Mouse (Mus musculus) layer of hippocampus, postnatal 36 days (tissue): ENCODE results near the gene Itga6. TPM values are rescaled to one million over a fixed set of nuclear protein-coding genes. Genes with fewer than 3 reads are reported as not detected.
"Not testable (repeated sequence)": the region's sequence is repeated elsewhere in the genome, so short reads cannot be mapped to it uniquely, and the experiment has no call there.

Experiments used
- DNase-seq, 2 experiments: peaks; one replicate each; pipeline ENCODE4 v3.0.0; 2022
- total RNA-seq, 2 experiments: library from RNA; stranded (reverse); gene quantifications; 2 replicates each; pipeline ENCODE4 v1.2.3; 2021

Gene Itga6
- 10 to 100 TPM; 28.2 to 30.5 TPM for total RNA-seq

DNA sequence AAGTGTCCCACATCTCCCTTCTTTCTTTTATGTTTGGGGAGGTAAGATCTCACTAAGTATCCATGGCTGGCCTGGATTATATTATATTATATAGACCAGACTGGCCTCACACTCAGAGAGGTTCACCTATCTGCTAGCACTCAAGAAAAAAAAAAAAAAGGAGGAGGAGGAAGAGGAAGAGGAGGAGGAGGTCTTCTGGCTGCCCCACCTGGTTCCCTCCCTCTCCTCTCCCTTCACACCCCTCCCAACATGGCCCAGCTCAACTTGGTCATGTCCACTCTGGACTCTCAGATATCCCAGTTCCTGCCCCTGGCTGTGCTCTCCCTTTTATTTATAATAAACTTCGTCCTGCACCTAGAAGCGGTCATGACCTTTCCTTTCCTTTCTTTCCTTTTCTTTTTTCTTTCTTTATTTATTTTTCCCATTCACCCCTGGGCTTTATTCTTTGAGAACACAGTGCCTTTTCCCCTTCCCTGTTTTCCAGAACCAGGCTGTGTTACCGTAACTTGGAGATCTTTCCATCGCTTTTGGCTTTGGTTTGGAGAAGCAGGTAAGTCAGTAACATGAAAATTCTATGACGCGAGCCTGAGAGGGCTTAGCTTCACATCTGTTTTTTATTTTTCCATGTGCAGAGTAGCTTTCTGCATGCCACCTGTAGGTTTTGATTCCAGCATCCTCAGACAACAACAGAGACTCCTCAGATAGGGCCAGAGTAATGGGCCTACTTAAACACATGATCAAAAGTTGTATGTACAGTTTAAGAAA, at the start of gene Itga6:
Gene Itga6, plus strand, starts transcription at position 7 of the 765 bp plus-strand sequence.
- no peak for DNase-seq

DNA sequence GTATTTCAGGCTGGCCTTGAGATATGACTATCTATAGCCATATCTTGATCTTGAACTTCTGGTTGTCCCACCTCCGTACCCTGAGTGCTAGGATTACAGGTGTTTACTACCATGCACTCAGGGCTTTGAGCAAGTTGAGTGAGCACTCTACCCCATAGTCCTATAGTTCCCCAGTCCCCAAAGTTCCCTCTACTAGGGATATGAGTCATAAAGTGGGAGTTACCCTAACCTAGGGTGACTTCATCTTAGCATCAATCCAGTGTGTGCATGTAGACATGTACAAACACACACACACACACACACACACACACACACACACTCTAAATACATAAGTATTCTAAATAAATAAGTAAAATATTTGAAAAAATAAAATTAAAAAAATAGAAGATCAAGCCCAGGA, 48.6 kb upstream of the Itga6 start:
- no peak for DNase-seq

DNA sequence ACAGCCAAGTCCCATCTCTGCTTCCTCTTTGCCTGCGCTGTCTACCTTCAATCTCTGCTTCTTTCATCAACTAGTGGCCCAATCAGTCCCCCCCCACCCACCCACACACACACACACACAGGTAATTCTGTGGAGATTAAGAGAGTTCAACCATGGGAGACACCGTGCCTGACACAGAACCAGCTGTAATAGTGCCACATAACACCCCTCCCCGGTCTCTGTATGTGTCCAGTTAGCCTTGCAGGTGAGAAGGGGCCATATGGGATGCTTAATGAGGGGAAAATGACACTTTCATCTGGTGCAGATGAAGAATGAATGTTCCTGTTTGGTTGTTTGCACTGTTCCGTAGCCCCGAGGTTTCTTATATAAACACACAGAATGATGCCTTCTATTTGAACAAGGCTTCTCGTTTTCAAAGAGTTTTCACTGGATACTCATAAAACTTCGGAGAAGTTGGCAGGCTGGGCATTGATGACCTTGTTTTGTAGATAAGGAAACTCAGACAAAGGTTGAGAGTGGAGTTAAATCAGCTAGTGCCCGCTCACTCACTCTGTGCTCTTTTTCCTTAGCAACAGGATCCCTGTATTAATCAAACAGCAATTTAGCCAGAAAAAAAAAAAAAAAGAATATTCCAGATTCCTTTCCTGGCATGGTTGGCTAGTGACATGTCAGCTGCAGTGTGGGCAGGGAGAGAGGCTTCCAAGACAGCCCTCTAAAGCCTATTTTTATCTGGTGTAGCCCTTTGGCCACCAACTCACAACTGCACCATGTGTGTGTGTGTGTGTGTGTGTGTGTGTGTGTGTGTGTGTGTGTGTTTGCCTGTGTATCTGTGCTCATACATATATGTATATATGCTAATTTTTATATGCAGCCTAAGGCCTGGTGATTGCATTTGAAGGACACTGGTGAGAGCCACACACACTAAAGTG, 47.7 kb upstream of the Itga6 start:
- DNase-seq: no peak

DNA sequence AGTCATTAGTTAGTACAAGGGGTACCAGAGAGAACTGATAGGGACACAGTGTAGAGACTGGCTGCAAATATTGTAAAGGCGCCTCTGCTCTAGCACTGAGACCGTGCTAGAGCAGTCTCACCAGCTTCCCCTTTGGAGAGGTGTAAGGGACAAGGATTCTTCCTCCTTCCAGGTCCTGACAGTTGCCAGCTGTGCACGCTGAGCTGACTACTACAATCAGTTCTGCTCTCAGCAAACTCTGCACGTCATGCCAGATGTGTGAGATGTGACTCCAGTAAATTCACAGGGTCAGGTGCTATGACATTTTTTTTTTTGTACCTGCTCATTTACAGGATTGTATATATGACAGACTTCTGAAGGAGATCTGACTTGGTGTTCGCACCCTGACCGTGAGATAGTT, 47.0 kb upstream of the Itga6 start:
- no peak for DNase-seq

DNA sequence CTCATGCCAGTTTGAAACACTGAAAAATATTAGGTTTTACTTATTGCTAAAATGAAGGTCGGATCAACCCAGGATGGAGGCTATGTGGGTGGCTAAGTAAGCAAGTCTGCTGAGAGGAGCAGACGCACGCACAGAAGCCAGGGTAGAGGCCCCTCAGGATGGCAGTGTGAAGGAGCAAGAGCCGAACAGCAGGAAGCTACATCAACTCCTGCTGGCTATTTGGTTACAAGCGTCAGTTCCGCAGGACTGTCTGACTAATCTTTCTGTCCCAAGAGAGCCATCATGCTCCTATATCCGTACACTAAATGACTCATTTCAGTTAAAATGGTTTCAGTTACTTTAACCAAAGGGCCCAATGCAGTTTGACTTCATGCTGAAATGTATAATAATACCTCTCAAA, 46.5 kb upstream of the Itga6 start:
- no peak for DNase-seq

DNA sequence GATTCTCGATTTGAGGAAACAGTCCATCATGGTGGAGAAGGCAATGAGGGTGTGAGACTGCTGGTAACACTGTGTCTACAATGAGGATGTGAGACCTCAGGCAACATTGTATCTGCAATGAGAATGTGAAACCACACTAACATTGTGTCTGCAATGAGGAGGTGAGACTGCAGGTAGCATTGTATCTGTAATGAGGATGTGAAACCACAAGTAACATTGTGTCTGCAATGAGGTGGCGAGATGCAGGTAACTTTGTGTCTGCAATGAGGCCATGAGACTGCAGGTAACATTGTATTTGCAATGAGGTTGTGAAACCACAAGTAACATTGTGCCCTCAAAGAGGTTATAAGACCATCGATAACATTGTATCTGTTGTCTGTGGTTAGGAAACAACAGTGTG, 44.1 kb upstream of the Itga6 start:
- no peak for DNase-seq

DNA sequence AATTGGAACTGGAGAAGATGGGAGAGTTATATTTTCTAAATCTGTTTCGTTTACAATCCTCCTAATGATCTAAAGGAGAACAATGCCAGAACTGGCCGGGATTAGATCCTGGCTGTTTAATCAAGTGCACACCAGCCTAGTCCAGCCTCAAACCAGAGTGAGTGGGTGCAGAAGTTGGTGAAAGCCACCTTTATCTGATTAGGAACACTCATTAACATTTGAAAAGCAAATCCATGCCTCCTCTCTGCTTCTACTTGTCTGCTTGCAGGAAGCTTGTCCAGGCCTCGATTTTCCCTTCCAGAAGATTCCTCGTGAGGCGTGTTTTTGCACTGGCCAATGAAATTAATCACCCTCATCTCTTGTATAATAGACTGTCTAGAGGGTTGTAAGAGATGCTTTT, 41.1 kb upstream of the Itga6 start:
- no peak for DNase-seq

DNA sequence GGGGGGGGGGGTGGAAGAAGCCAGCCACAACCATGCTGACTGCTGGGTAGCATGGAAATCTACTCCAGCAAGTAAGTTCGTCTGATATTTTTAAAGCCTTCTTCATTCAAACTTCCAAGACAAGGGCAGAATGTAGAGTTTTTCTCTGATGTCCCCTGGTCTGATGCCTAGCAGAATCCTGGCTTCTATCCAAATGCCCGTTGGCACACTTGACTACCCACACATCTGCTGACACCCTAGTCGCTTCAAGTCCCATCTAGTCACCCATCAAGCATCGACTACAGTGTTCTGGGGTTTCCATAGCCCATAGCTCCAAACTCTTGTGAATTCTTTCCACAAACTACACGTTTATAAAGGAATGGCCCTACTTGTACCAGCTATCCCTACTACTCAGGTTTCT, 36.5 kb upstream of the Itga6 start:
- DNase-seq: no peak

DNA sequence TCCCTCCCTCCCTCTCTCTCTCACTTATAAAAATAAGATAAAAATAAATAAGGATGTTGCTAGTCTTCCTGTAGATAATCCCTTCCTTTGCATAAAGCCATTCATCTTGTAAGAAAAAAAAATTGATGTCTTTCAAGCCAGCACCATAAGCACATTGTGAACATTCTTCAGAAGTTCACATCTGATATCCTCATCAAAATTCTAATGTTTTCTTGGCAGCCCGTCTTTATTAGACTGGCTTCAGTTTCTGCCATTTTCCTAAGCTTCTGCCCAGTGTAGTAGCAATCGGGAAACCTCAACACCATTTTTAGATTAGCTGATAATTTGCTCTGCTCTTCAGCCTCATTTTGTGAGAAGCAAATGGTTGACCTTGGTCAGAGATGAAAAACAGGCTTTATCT, 33.8 kb upstream of the Itga6 start:
- no peak for DNase-seq

DNA sequence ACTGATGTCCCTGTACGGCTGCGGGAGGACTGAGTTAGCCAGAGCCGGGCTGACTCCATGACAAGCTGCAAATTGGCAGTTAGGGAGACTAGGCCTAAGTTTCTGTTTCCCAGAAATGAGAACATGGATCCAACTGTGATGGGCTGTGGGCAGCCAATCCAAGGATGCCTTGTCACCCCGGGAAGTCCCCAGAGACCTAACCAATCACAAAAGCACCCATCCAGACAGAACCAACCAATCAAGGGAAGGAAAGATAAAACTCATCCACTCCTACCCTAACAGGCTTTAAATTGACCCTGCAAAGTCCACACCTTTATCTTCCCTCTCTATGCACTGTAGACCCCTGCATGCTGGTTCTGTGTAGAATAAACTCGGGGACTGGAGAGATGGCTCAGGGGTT, 31.0 kb upstream of the Itga6 start:
- DNase-seq: no peak

DNA sequence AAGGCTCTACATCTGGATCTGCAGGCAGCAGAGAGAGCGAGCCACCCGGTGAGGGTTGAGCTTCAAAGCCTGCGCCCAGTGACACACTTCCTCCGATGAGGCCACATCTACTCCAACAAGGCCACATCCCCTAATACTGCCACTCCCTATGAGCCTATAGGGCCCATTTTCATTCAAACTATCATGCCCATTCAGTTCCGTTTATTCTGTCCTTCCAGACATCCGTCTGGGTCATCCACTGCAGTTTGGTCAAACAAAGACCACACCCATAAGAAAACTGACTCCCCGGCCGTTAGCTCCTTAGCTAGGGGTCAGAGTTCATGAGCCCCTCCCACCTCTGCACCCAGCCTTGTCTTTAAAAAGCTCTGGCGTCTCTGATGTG, 26.4 kb upstream of the Itga6 start:
- no peak for DNase-seq

DNA sequence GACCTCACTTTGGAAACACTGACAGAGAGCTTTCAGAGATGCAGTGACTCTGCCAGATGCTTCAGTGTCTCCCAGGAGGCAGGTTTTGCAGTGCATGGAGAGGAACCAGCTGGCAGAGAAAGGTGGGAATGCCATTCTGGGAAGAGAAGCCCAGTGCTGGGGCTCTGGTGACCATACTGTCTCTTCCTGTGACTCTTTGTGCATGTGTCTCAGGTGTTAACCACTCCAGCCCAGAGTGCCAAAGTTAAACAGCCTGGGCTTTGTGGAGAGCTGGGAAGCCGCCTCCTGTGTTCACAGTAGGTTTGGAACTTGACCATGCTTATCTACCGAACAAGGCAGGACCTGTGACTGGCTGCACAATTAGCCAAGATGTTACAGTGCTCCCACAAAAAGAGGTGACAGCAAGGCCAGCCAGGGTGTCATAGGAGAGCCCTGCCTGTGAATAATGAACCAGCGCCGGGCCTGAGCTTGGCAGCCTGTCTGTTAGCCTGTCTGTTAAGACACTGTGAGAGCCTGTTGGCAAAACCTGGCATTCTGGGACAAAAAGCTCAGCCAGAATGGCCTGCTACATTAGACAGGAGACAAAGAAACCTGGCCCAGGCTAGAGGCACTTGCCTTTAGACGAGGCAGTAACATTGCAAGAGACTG, 25.9 kb upstream of the Itga6 start:
- no peak for DNase-seq

DNA sequence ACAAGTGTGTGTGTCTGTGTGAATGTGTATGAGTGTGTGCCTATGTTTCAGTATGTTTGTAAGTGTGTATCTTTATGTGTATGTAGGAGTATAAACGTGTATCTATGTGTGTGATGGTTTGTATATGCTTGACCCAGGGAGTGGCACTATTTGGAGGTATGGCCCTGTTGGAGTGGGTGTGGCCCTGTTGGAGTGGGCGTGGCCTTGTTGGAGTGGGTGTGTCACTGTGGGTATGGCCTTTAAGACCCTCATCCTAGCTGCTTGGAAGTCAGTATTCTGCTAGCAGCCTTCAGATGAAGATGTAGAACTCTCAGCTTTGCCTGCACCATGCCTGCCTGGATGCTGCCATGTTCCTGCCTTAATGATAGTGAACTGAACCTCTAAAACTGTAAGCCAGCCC, 24.9 kb upstream of the Itga6 start:
- not testable (repeated sequence) for DNase-seq

DNA sequence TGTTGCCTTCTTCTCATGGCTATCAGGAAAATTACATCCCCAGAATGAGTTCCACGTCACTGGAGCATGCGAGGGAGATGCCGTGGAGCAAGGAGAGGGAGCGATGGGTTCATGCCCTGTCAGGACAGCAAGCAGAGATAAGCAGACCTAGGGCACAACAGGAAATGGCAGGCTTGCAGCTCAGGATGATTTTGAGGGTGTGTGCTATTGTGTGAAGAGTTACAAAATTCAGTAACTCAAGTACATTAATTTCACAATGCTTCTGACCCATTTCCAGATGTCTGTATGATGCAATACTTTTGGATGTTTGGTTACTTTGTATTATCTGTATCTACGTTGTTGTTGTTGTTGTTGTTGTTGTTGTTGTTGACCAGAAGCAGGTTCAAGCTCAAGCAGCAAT, 22.5 kb upstream of the Itga6 start:
- no peak for DNase-seq

DNA sequence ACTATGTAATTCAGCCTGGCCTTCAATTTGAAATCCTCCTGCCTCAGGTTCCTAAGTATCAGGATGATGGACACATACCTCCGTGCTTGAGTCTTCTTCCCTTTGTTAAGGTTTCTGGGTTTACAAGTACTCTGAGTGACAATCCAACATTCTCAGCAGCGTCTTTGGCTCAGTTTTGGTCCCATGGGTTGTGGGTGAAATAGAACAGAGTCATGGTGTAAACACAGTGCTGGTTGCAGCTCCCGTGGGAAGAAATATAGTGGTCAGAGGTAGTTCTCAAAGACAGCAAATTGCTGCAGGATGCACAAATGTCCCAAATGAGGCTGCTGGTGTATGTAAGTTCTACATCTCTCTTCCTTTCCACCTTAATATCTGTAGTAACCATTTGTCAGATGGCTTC, 21.8 kb upstream of the Itga6 start:
- DNase-seq: no peak

DNA sequence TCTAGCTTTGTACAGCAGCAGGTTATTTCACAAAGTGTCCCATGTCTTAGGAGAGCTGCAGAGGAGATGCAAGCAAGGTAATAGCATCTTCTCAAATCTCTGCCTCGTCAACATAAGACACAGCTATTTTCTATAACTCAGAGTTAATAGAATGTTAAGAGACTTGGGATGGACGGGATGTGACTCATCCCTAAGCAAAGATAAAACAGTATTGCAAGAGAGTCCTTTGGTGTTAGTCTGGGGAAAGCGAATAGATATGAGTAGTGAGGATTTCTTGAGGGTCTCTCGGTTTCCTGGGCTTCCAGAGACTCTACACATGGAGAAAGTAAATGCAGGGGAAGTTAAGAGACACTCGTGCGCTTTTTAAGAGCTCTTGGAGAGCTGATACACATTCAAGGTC, 21.4 kb upstream of the Itga6 start:
- DNase-seq: no peak

DNA sequence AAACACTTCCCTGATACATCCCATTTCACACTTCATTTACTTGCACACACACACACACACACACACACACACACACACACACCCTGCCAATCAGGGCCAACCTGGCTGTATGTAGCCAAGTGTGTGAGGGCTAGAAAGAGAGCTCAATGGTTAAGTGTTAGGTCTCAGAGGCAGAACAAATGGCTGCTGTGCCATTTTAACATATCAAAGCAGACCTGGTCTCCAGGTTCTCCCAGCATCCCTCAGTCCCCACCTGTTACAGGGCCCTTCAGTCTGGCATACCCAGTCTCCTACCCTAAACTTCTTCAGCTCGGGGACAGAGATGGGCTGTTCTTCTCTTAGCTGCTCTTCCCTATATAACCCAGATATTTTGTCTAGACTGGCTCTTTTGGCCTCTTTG, 20.0 kb upstream of the Itga6 start:
- no peak for DNase-seq

DNA sequence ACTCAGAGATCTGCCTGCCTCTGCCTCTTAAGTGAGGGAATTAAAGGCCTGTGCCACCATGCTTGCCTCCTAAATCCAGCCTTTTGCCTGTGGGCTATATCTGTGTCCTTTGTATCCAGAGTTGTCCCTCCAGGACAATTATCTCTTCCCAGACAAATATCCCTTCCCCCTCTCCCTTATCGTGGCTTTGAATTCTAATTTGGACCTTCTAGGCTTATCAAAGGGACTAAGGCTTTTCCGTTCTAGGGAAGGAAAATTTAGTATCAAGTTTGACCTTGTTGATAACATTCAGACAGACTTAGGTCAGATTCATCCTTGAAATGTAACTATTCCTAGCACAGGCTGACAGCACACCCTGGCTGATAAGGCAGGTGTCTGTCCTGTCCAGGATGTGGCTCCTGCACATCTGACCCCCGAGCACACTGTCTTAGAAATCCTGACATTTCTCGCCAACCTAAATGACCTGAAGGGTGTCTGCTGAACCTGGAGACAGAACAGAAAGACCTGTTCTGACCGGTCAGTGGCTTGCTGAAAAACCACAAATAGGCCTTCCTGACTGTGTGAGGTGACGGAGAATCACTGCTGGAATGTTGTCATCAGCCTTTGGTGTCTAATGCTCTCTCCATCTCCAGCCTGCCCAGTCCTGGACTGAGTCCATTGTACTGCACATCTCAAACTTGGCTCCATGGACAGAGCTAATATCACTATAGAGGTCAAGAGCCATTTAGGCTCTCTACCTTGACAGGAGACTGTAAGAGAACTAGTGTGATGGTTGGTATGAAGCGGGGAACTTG, 18.3 kb upstream of the Itga6 start:
- DNase-seq: no peak

DNA sequence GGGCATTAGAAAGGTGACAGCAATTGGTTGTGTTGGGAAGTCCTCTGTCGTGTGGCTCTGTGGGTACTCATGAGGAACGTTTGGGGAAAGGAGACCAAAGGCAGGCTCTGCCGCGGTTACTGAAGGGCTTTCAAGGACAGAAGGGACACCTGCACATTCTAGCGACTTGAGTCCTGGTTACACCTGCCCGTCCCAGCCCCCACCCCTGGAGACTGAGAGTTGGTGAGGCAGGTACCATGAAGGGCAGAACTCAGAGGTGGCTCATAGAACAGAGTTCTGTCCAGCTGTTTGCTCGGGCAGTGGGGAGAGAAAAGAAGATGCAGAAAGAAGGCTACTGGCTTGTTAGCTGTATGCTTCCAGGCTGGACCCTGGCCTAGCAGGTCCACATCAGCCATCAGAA, 17.1 kb upstream of the Itga6 start:
- DNase-seq: no peak

DNA sequence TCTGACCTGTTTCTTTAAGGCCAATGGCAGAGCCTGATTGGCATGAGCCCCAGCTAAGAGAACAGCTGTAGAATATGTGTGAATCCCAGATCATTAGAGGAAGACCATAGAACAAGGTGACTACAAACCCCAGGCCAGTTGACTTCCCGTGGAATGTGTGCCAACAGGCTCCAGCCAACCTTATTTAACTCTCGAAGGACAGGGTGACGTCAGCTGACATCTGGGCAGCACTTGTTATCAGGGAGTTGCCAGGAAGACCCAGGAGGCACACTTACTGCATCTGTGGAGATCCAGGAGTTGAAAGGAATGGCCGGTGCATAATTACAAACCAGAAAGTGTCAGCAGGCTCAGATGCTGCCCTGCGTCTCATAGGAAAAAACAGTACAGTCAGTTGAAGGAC, 16.6 kb upstream of the Itga6 start:
- no peak for DNase-seq

DNA sequence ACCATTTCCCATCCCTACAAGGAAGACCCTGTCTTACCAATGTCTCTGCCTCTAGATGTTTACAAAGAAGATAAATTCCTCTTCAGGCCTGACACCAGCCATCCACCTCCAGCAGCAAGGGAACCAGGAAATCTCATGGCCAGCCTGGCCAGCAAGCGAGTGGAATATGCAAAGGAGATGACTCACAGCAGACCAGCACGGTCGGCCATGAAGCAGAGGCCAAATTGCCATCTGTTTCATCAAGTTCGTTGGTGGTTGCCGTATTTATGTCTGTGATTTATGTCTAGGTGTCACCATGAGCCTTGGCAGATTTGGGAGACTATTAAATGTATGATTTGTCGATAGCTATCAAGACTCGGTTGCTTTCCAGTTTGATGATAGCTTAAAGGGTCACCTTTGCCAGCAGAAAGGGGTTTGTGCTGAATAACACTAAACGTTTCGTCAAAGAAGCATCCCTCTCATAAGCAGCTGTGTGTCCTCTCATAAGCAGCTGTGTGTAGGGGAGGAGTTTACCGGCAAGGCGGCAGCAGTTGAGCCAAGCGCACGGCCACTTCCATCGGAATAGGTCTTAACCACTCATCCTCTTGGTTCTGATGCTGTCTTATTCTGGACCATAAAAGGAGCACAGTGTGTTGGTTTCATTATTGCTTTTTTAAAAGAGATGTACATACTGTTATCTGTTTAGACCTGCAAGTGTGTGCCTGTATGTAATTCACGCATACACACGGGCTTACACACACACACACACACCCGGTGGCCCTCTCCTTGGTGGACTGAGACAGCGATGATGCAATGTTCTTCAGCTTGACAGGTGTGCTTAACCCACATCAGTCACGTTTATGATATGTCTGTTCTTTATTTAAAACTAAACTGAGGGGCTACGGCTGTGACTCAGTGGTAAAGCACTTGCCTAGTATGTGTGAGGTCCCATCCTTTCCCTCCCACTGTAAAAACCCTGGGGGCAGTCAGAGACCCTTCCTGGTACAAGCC, 14.5 kb upstream of the Itga6 start:
- DNase-seq: no peak
